Mouse (Mus musculus) midbrain, embryonic 14.5 days (tissue): ENCODE measurements around the gene Dgcr6. TPM values are rescaled to one million over a fixed set of nuclear protein-coding genes. Genes with fewer than 3 reads are reported as not detected.
A peak's percentile ranks its signal among the peaks of the same experiment; 100 is the strongest.

Experiments
- ATAC-seq: fragments of 200-750 bp; cut with Nextera tagmentation; 2 replicates; pipeline ENCODE4 v1.8.0; 2017; ENCODE audit warnings: moderate number of reproducible peaks, moderate library complexity; ENCODE audit not compliant: low FRiP score, low TSS enrichment
- DNase-seq: peaks from one replicate; pipeline ENCODE4 v3.0.0-alpha.2; 2015
- H3K27ac ChIP-seq: fragments of 300-500 bp; sonication (generic); replicated peaks from 2 replicates; pipeline ENCODE4 v1.5.1; 2014; ENCODE audit warnings: mild to moderate bottlenecking, low read depth, low read length, moderate library complexity
- H3K27me3 ChIP-seq: fragments of 300-500 bp; sonication (generic); 2 replicates; pipeline ENCODE4 v1.6.1; 2014; ENCODE audit warnings: low read length, control low read depth, mixed read lengths; ENCODE audit not compliant: control insufficient read depth, insufficient read depth
- H3K36me3 ChIP-seq: fragments of 300-500 bp; sonication (generic); 2 replicates; pipeline ENCODE4 v1.6.1; 2014; ENCODE audit warnings: low read length, control low read depth; ENCODE audit not compliant: control insufficient read depth, insufficient read depth
- H3K4me1 ChIP-seq: fragments of 300-500 bp; sonication (generic); 2 replicates; pipeline ENCODE4 v1.6.1; 2014; ENCODE audit warnings: mild to moderate bottlenecking, antibody characterized with exemption, low read length, control low read depth; ENCODE audit not compliant: control insufficient read depth, insufficient read depth
- H3K4me2 ChIP-seq: fragments of 300-500 bp; sonication (generic); 2 replicates; pipeline ENCODE4 v1.6.1; 2014; ENCODE audit warnings: mild to moderate bottlenecking, low read length, moderate library complexity
- H3K4me3 ChIP-seq: fragments of 300-500 bp; sonication (generic); replicated peaks from 2 replicates; pipeline ENCODE4 v1.5.1; 2014; ENCODE audit warnings: low read depth, low read length
- H3K9ac ChIP-seq: fragments of 300-500 bp; sonication (generic); replicated peaks from 2 replicates; pipeline ENCODE4 v1.6.1; 2014; ENCODE audit warnings: mild to moderate bottlenecking, low read length, moderate library complexity
- H3K9me3 ChIP-seq: fragments of 300-500 bp; sonication (generic); 2 replicates; pipeline ENCODE4 v1.6.1; 2016; ENCODE audit warnings: low read length, control low read depth, mixed read lengths; ENCODE audit not compliant: control insufficient read depth
- WGBS: fragments of 180-500 bp; shearing (Covaris S2); extraction: QIAGEN DNeasy Blood & Tissue Kit; methylation state at CpG from one replicate; pipeline ENCODE4 v1.1.7; 2014; 5-methylcytosine and 5-hydroxymethylcytosine counted together
- polyA plus RNA-seq: library from polyadenylated mRNA; unstranded; fragments of >200 nt; fragmentation: Nextera tagmentation; extraction: Ambion mirVana; gene quantifications from 2 replicates; pipeline ENCODE4 v1.2.1, GENCODE M21; 2014

Gene Dgcr6
- polyA plus RNA-seq, 1 experiment from 2014 or later = 157 TPM

DNA sequence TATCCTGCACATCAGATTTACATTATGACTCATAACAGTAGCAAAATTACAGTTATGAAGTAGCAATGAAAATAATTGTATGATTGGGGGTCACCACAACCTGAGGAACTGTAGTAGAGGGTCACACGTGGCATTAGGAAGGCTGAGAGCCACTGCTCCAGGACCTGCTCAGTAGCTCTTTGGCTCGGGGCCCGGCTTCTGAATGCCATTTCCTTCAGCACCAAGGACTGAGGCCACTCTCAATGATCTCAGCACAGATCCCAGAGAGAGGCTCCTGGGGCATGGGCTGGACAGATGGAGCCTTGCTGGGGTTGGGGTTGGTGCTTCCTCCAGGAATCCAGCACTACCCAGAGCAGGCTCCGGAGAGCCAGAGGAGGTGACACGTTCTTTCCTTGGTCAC, 34.4 kb downstream of the Dgcr6 start:
- Histone ChIP-seq H3K36me3 (no peaks in the 10 kb centered on the region), H3K4me3 (no peak overlapping the region), H3K9ac (no peak overlapping the region), H3K9me3 (no peaks in the 10 kb centered on the region), H3K27ac (no peak overlapping the region), H3K4me2 (no peak overlapping the region), H3K27me3 (peaks cover 10% of the 10 kb centered on the region; the same call in 1 of the 2 replicates), H3K4me1 (peaks cover 12% of the 10 kb centered on the region)
- WGBS = 87% methylated on average over 5 of the region's 5 CpGs
- DNase-seq (no peak), ATAC-seq (no peak)

DNA sequence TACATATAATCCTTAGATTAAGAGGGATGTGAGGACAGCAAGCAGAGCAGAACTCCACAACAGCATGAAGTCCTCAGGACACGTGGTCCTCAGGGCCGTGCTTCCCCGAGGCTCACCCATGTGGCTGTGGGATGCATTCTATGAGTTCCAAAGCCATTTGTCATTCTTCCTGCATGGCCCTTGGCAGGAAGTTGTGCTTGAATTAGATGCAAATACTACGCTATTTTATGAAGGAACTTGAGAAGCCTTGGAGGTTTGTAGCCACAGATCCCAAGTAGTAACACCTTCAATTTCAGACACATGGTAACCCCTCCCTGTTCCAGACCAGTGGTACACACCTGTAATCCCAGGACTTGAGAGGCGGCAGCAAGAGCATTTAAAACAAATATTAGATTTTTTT, 43.7 kb downstream of the Dgcr6 start:
- DNase-seq = no peak
- ATAC-seq = no peak

DNA sequence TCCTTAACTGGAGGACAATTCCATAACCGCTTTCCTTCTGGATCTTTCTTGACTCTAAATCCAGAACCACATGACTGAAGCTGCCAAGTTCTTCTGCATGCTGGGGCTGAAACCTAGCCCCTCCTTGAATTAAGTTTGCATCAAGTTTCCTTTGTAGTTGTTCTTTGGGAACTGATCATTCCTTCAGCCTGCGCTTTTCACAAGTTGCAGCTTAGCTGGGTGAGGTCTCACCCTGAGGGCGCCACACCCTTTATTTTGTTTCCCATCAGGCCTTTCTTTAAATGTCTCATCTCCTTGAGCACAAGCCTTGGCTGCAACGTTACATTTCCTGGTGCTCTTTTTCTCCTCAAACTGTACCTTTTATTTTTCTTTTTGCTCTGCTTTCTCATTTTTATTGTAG, 50.2 kb downstream of the Dgcr6 start:
- Histone ChIP-seq H3K9ac (no peak overlapping the region), H3K27me3 (no peaks in the 10 kb centered on the region), H3K4me1 (no peaks in the 10 kb centered on the region), H3K9me3 (no peaks in the 10 kb centered on the region), H3K36me3 (no peaks in the 10 kb centered on the region), H3K4me3 (no peak overlapping the region), H3K27ac (no peak overlapping the region), H3K4me2 (no peak overlapping the region)
- ATAC-seq (no peak), DNase-seq (no peak)
- 86% methylated on average over 4 of the region's 4 CpGs for WGBS

More for the DNA sequence above, 43.7 kb downstream of the Dgcr6 start:
- no peaks in the 10 kb centered on the region for H3K36me3 ChIP-seq
- H3K4me1 ChIP-seq = no peaks in the 10 kb centered on the region
- H3K27me3 ChIP-seq = no peaks in the 10 kb centered on the region
- no peak overlapping the region for H3K4me2 ChIP-seq
- H3K9ac ChIP-seq = no peak overlapping the region
- H3K4me3 ChIP-seq = no peak overlapping the region
- no peak overlapping the region for H3K27ac ChIP-seq
- H3K9me3 ChIP-seq = no peaks in the 10 kb centered on the region; the same call in 1 of the 2 replicates
- WGBS = 76% methylated on average over 5 of the region's 5 CpGs

DNA sequence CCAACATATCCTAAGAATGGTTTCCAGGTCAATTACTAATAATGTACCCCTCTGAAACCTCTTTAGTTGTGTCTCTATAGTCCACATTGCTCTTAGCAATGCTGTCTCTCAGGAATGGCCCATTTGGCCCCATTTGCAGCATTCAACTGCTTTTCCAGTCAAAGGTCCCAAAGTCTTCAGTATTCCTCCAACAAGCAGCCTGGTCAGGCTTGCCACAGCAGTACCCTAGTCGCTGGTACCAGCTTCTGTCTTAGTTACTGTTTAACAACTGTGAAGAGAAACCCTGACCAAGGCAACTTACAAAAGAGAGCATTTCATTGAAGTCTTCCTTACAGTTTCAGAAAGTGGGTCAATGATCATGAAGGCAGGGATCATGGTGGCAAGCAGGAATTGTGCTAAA, 50.7 kb downstream of the Dgcr6 start:
- Histone ChIP-seq H3K9me3 (no peaks in the 10 kb centered on the region), H3K4me3 (no peak overlapping the region), H3K9ac (no peak overlapping the region), H3K27ac (no peak overlapping the region), H3K27me3 (no peaks in the 10 kb centered on the region), H3K4me1 (no peaks in the 10 kb centered on the region), H3K36me3 (no peaks in the 10 kb centered on the region), H3K4me2 (no peak overlapping the region)
- DNase-seq (no peak), ATAC-seq (no peak)
- WGBS = 86% methylated on average over 1 of the region's 1 CpGs

DNA sequence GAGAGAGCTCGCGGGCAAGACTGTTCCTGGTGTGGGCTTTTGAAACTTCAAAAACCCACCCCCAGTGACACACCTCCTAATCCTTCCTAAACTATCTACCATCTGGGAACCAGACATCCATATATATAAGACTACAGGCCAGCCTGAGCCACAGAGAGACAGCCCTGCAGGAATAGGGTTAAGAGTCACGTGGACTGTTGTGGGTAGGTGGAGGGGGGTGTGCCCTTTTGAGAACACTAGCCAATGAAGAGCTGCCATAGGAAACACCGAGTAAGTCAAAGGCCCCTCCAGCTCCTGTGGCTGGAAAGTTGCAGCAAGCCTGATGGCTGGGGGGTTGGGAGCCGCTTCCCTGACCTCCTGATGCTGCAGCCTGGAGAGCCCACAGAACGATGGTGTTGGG, 51.1 kb downstream of the Dgcr6 start:
- Histone ChIP-seq H3K27ac (no peak overlapping the region), H3K4me1 (no peaks in the 10 kb centered on the region), H3K9ac (no peak overlapping the region), H3K9me3 (no peaks in the 10 kb centered on the region), H3K36me3 (no peaks in the 10 kb centered on the region), H3K27me3 (no peaks in the 10 kb centered on the region), H3K4me3 (no peak overlapping the region), H3K4me2 (no peak overlapping the region)
- DNase-seq (no peak), ATAC-seq (no peak)
- WGBS = 45% methylated on average over 6 of the region's 6 CpGs

DNA sequence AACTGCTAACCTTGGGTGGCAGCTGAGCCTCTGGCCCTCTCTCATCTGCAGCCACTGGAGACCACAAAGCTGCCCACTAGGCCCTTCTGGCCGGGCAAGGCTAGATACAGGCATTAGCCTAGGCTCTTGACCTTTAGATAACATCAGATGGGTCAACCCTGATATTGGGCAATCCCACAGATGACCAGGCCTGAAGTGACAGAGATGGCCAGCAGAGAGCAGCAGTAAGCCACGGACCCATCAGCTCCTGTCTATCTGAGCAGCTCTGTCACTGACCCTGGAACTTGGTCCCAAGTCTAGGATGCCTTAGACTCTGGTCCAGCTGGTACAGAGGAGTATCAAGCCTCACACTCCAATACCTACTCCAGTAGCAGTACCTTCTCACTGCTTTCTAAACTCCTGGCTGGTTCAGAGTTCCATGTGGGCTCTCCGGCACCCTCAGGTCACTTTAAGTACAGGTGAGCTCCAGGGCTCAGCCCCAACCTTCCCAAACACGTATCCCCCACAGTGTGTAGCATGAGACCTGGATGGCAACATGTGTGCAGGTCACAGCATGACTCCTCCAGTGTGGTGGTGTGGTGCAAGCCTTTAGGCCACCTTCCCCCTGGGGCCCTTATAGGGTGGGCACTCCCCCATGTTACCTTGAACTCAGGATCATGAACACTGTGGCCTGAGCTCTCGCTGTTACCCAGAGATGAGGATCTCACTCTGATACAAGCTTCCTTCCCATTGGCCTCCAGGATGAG, 55.7 kb downstream of the Dgcr6 start:
- H3K9ac ChIP-seq = no peak overlapping the region
- H3K4me1 ChIP-seq = no peaks in the 10 kb centered on the region
- DNase-seq = peak; percentile 84
- no peaks in the 10 kb centered on the region for H3K9me3 ChIP-seq
- no peak overlapping the region for H3K4me2 ChIP-seq
- H3K27me3 ChIP-seq = no peaks in the 10 kb centered on the region
- no peak overlapping the region for H3K27ac ChIP-seq
- ATAC-seq = peak; percentile 77; the same call in 1 of the 2 replicates
- WGBS = 57% methylated on average over 5 of the region's 5 CpGs
- no peaks in the 10 kb centered on the region for H3K36me3 ChIP-seq
- no peak overlapping the region for H3K4me3 ChIP-seq

DNA sequence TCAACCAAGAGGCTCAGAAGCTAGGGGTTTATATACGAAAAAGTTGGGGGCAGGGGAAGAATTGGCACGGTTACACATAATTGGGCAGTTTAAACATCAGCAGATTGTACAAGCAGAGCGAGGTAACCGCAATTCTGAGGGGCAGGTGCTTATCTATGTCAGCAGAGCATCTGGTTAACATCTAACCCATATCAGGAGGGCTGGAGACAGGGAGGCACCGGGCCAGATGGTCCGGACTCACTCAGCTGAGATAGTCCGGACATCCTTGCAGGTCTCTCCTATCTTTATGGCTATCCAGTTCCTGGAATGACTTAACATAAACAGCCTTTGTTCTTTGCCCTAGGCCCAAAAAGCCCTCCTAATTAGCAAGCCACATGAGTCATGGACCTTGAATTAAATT, 58.4 kb downstream of the Dgcr6 start:
- no peak for DNase-seq
- no peaks in the 10 kb centered on the region for H3K36me3 ChIP-seq
- H3K4me1 ChIP-seq = no peaks in the 10 kb centered on the region
- H3K9me3 ChIP-seq = no peaks in the 10 kb centered on the region
- no peaks in the 10 kb centered on the region for H3K27me3 ChIP-seq
- WGBS = 91% methylated on average over 7 of the region's 7 CpGs
- H3K9ac ChIP-seq = no peak overlapping the region
- H3K4me2 ChIP-seq = no peak overlapping the region
- no peak overlapping the region for H3K27ac ChIP-seq
- H3K4me3 ChIP-seq = no peak overlapping the region
- no peak for ATAC-seq

DNA sequence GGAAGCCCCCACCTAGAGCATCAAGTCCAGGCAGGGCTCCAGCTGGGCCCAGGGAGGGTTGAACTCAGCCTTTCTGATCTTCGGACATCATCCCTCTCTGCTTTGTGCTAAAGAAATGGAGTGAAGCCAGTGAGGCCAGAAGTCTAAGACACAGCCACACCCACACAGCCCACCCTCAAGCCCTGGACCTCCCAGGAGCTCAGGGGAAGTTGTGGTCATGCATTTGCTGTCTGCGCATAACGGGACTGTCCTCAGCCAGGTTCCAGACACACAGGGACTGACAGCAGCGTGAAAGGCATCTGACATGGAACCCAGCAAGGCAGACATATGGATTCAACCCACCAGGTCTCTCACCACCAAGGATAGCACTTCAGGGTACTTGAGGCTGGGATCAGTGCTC, 63.8 kb downstream of the Dgcr6 start:
- DNase-seq (no peak), ATAC-seq (no peak)
- Histone ChIP-seq H3K9me3 (no peaks in the 10 kb centered on the region), H3K27ac (no peak overlapping the region), H3K4me2 (no peak overlapping the region), H3K4me3 (no peak overlapping the region), H3K9ac (no peak overlapping the region), H3K27me3 (no peaks in the 10 kb centered on the region), H3K36me3 (no peaks in the 10 kb centered on the region), H3K4me1 (no peaks in the 10 kb centered on the region)
- WGBS = 70% methylated on average over 4 of the region's 4 CpGs

DNA sequence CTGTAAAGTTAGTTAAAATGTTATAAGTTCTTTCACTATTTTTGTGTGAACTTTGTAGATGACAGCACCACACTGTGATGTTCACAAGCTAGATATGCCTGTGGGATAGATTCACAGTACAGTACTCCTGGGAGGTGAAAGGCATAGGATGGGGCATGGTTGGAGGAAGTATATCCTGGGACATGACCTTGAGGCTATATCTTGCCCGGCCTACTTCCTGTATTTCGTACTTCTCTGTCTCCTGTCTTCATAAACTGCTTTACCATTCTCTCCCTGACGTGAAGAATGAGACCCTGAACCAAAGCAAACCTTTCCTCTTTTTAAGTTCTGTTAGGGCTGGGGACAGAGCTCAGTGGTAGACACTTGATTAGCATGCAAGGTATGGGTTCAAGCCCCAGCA, 65.6 kb downstream of the Dgcr6 start:
- Histone ChIP-seq H3K4me3 (no peak overlapping the region), H3K9me3 (no peaks in the 10 kb centered on the region), H3K27ac (no peak overlapping the region), H3K4me1 (no peaks in the 10 kb centered on the region), H3K36me3 (no peaks in the 10 kb centered on the region), H3K4me2 (no peak overlapping the region), H3K27me3 (no peaks in the 10 kb centered on the region), H3K9ac (no peak overlapping the region)
- ATAC-seq (no peak), DNase-seq (no peak)
- WGBS = 88% methylated on average over 3 of the region's 3 CpGs
